Mouse (Mus musculus): Measurements from ENCODE around the gene Tgtp2. TPM values are rescaled to one million over a fixed set of nuclear protein-coding genes. Genes with fewer than 3 reads are reported as not detected.
"Not testable (repeated sequence)": the region's sequence is repeated elsewhere in the genome, so short reads cannot be mapped to it uniquely, and the experiment has no call there.

Tgtp2 gene
- polyA plus RNA-seq (2015; fragmentation: Nextera tagmentation; extraction: Ambion mirVana) = 0.86 and 1.1 TPM in 2 replicates

GRCm38 (mm10) chr11:49063713-49064469, at the start of gene Tgtp2:
Tgtp2 (minus strand) TSS chr11:49064206.
- not testable (repeated sequence) for H3K27me3 ChIP-seq; H3K4me3 ChIP-seq (replicated peaks); H3K36me3 ChIP-seq (replicated peaks); H3K4me1 ChIP-seq (replicated peaks); H3K4me2 ChIP-seq; ATAC-seq (ENCODE audit: insufficient read depth); H3K9me3 ChIP-seq (replicated peaks); H3K9ac ChIP-seq; H3K27ac ChIP-seq (replicated peaks)
- 34% methylated on average over 5 of the region's 5 CpGs for WGBS (ENCODE audit: insufficient replicate concordance)

DNA sequence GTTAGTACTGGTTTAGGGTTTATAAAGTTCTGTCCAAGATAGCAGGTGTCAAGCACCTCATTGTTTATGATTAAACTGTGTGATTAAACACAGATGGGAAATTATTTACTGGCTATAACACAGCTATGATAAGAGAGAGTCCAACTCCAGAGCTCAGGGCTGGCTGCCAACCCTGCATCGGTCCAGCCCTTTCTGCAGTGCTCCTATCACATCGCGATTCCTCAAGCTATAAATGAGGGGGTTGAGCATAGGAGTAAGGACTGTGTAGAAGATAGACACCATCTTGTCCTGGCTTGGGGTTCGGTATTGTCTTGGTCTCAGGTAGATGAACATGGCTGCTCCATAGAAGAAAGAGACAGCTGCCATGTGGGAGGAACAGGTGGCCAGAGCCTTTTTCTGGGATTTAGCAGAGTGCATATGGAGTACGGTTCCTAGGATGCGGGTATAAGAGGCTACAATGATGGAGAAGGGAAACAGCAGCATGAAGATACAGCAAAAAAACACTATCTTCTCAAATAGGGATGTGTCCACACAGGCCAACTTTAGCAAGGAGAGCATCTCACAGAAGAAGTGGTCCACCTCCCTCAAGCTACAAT, 48.7 kb upstream of the Tgtp2 start:
- Histone ChIP-seq H3K27me3 (no peaks in the 10 kb centered on the region), H3K9me3 (replicated peaks) (no peaks in the 10 kb centered on the region), H3K4me3 (replicated peaks) (no peak overlapping the region), H3K9ac (no peak overlapping the region), H3K4me1 (replicated peaks) (no peaks in the 10 kb centered on the region), H3K27ac (replicated peaks) (no peak overlapping the region), H3K36me3 (replicated peaks) (no peaks in the 10 kb centered on the region), H3K4me2 (no peak overlapping the region)
- WGBS (ENCODE audit: insufficient replicate concordance) = 70% methylated on average over 6 of the region's 6 CpGs
- ATAC-seq (ENCODE audit: insufficient read depth) = no peak

- WGBS (ENCODE audit: insufficient replicate concordance) = 28% methylated on average over 1 of the region's 1 CpGs
- no peak for ATAC-seq (ENCODE audit: insufficient read depth)
- H3K36me3 ChIP-seq (replicated peaks) = no peaks in the 10 kb centered on the region
These were observed 47.0 kb upstream of the Tgtp2 start for GRCm38 (mm10) chr11:49111000-49111399.

DNA sequence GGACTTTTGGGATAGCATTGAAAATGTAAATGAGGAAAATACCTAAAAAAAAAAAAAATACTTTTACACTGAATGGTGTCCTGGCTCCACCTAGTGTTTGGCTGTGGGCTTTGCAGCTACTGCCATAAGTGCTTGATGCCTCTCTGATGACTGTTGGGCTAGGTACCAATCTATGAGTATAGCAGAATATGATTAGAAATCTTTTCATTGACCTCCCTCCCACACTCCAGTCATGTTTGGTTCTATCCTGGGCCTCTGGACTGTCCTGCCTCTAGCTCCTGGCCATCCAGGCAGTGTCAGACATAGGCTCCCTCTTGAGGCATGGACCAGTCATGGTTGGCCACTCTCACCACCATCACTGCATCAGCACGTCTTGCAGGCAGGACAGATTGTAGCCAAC, 44.8 kb upstream of the Tgtp2 start:
- no peak for ATAC-seq (ENCODE audit: insufficient read depth)
- no peak overlapping the region for H3K4me3 ChIP-seq (replicated peaks)
- H3K9ac ChIP-seq = no peak overlapping the region
- H3K4me1 ChIP-seq (replicated peaks) = peaks cover 5% of the 10 kb centered on the region
- no peaks in the 10 kb centered on the region for H3K9me3 ChIP-seq (replicated peaks)
- H3K27me3 ChIP-seq = no peaks in the 10 kb centered on the region
- no peak overlapping the region for H3K4me2 ChIP-seq
- no peak overlapping the region for H3K27ac ChIP-seq (replicated peaks)
- WGBS (ENCODE audit: insufficient replicate concordance) = 35% methylated on average over 1 of the region's 1 CpGs
- no peaks in the 10 kb centered on the region for H3K36me3 ChIP-seq (replicated peaks)

More at GRCm38 (mm10) chr11:49111000-49111399, 47.0 kb upstream of the Tgtp2 start:
- Histone ChIP-seq H3K4me1 (replicated peaks) (no peaks in the 10 kb centered on the region), H3K4me3 (replicated peaks) (no peak overlapping the region), H3K27ac (replicated peaks) (no peak overlapping the region), H3K27me3 (no peaks in the 10 kb centered on the region), H3K9ac (no peak overlapping the region), H3K9me3 (replicated peaks) (no peaks in the 10 kb centered on the region), H3K4me2 (no peak overlapping the region)

GRCm38 (mm10) chr11:49107650-49108537, 43.9 kb upstream of the Tgtp2 start:
- Histone ChIP-seq H3K4me1 (replicated peaks) (peaks cover 13% of the 10 kb centered on the region), H3K9ac (no peak overlapping the region), H3K9me3 (replicated peaks) (no peaks in the 10 kb centered on the region), H3K4me2 (no peak overlapping the region), H3K27ac (replicated peaks) (no peak overlapping the region), H3K4me3 (replicated peaks) (no peak overlapping the region), H3K27me3 (no peaks in the 10 kb centered on the region), H3K36me3 (replicated peaks) (no peaks in the 10 kb centered on the region)
- no peak for ATAC-seq (ENCODE audit: insufficient read depth)
- WGBS (ENCODE audit: insufficient replicate concordance) = 60% methylated on average over 10 of the region's 10 CpGs

DNA sequence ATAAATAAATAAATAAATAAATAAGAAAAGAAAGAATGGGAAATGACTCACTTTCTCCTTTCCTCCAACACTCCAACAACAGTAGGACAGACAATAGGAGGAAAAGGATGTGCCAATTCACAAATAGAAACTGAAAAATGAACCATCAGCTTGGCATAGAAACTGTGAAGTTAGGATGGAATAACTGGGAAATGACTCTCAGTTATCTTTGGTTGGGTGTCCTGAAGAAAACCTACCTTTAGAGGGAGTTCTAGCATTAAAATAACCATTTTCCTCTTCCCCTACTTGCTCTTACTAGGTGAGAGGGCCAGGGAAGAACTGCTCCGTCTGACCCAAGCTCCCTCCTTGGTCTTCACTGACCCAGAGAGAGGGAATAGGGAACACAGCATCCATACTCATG, 41.7 kb upstream of the Tgtp2 start:
- H3K4me3 ChIP-seq (replicated peaks) = no peak overlapping the region
- H3K27me3 ChIP-seq = no peaks in the 10 kb centered on the region
- H3K9me3 ChIP-seq (replicated peaks) = no peaks in the 10 kb centered on the region
- no peaks in the 10 kb centered on the region for H3K36me3 ChIP-seq (replicated peaks)
- no peak overlapping the region for H3K9ac ChIP-seq
- peaks cover 28% of the 10 kb centered on the region for H3K4me1 ChIP-seq (replicated peaks)
- WGBS (ENCODE audit: insufficient replicate concordance) = 61% methylated on average over 1 of the region's 1 CpGs
- ATAC-seq (ENCODE audit: insufficient read depth) = no peak
- no peak overlapping the region for H3K27ac ChIP-seq (replicated peaks)
- no peak overlapping the region for H3K4me2 ChIP-seq

DNA sequence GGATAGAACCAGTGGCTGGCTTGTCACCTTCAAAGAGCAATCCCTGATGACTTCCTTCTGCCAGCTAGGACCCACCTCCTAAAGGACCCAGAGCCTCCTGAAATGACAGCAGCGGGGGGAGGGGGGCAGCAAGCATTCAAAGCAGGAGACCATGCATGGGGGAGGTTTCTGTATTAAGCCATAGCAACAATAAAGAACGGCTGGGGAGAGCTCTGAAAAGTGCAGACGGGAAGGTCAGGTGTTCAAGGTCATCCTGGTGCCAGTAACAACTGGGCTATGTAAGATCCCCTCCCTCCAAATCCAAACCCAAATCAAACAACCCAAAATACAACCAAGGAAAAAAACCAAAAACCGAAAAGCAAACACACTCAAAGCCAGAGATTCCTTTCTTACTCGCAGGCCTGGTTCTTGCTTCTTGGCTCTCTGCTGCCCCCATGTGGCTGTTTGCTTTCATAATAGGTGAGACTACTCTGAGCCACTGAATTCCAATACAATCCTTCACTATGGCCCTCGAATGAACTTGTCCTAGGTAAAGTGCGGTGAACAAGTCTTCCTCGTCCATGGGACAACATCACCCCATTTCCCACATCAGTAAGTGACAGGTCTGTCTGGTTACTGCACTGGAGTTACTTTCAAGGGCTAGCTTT, 39.2 kb upstream of the Tgtp2 start:
- 18% methylated on average over 8 of the region's 8 CpGs for WGBS (ENCODE audit: insufficient replicate concordance)
- H3K9me3 ChIP-seq (replicated peaks) = no peaks in the 10 kb centered on the region
- no peak overlapping the region for H3K4me3 ChIP-seq (replicated peaks)
- H3K4me2 ChIP-seq = no peak overlapping the region
- no peak for ATAC-seq (ENCODE audit: insufficient read depth)
- no peaks in the 10 kb centered on the region for H3K36me3 ChIP-seq (replicated peaks)
- peaks cover 34% of the 10 kb centered on the region for H3K4me1 ChIP-seq (replicated peaks)
- no peaks in the 10 kb centered on the region for H3K27me3 ChIP-seq
- H3K9ac ChIP-seq = no peak overlapping the region
- H3K27ac ChIP-seq (replicated peaks) = no peak overlapping the region

DNA sequence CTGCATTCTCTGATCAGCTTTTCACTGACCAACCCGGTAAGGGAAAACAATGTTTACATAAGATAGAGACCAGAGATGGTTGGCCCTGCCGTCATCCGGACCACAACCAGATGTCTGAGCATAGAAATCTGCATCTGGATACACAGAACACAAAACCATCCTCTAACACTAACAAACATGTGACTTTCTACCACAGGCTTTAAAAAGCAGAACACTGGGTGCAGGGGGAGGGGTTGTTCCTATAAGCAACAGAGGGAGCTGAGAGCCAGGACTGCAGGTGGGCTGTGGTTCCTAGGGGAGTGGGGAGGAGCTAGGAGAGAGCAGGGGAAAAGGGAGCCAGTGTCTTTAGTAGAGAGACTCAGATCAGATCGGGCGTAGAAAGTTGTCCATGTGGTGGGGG, 37.5 kb upstream of the Tgtp2 start:
- ATAC-seq (ENCODE audit: insufficient read depth) = no peak
- no peaks in the 10 kb centered on the region for H3K9me3 ChIP-seq (replicated peaks)

GRCm38 (mm10) chr11:49100409-49100808, 36.4 kb upstream of the Tgtp2 start:
- Histone ChIP-seq H3K27ac (replicated peaks) (no peak overlapping the region), H3K9me3 (replicated peaks) (no peaks in the 10 kb centered on the region), H3K4me1 (replicated peaks) (peaks cover 34% of the 10 kb centered on the region), H3K4me2 (no peak overlapping the region), H3K4me3 (replicated peaks) (no peak overlapping the region), H3K36me3 (replicated peaks) (no peaks in the 10 kb centered on the region), H3K27me3 (no peaks in the 10 kb centered on the region), H3K9ac (no peak overlapping the region)
- ATAC-seq (ENCODE audit: insufficient read depth) = no peak
- WGBS (ENCODE audit: insufficient replicate concordance) = 60% methylated on average over 3 of the region's 3 CpGs

More for the DNA sequence above, 37.5 kb upstream of the Tgtp2 start:
- H3K27me3 ChIP-seq = no peaks in the 10 kb centered on the region
- H3K9ac ChIP-seq = no peak overlapping the region
- WGBS (ENCODE audit: insufficient replicate concordance) = 51% methylated on average over 5 of the region's 5 CpGs
- no peaks in the 10 kb centered on the region for H3K36me3 ChIP-seq (replicated peaks)
- no peak overlapping the region for H3K27ac ChIP-seq (replicated peaks)
- H3K4me3 ChIP-seq (replicated peaks) = no peak overlapping the region
- peaks cover 34% of the 10 kb centered on the region for H3K4me1 ChIP-seq (replicated peaks)
- no peak overlapping the region for H3K4me2 ChIP-seq

- no peak for ATAC-seq (ENCODE audit: insufficient read depth)
- H3K4me1 ChIP-seq (replicated peaks) = peaks cover 27% of the 10 kb centered on the region
- no peaks in the 10 kb centered on the region for H3K36me3 ChIP-seq (replicated peaks)
- no peak overlapping the region for H3K4me2 ChIP-seq
- no peak overlapping the region for H3K4me3 ChIP-seq (replicated peaks)
- no peak overlapping the region for H3K27ac ChIP-seq (replicated peaks)
- no peak overlapping the region for H3K9ac ChIP-seq
- H3K9me3 ChIP-seq (replicated peaks) = no peaks in the 10 kb centered on the region
- WGBS (ENCODE audit: insufficient replicate concordance) = 85% methylated on average over 4 of the region's 4 CpGs
- no peaks in the 10 kb centered on the region for H3K27me3 ChIP-seq
These were observed 31.4 kb upstream of the Tgtp2 start for GRCm38 (mm10) chr11:49095367-49095766.

Data from liver, embryonic 15.5 days (tissue).